Mouse (Mus musculus): ENCODE measurements around the gene Ints2. TPM values are rescaled to one million over a fixed set of nuclear protein-coding genes. Genes with fewer than 3 reads are reported as not detected.
"Not testable (repeated sequence)": the region's sequence is repeated elsewhere in the genome, so short reads cannot be mapped to it uniquely, and the experiment has no call there.

Gene Ints2
- polyA plus RNA-seq, 1 experiment from 2014 or later: 20.3 TPM

DNA sequence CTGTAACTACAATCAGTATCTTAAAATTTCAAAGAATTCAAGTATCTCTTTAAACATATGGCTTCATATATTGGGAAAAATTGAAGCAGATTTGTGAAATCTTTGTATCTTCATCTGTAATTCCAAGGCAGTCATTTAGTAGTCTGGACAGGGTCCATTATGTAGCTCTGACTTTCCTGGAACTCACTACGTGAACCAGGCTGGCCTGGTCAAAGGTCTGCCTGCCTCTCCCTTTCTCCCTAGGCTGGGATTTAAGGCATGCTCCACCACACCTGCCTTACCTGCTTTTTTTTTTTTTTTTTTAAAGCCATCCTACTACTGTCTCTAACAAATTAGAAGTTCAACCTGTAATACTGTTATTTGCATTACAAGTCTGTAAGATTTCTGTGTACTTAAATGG, 45.6 kb downstream of the Ints2 start:
- H3K4me2 ChIP-seq: no peak overlapping the region
- no peak overlapping the region for H3K4me3 ChIP-seq
- no peak overlapping the region for H3K9ac ChIP-seq
- H3K9me3 ChIP-seq (replicated peaks): no peaks in the 10 kb centered on the region
- peaks cover 56% of the 10 kb centered on the region for H3K36me3 ChIP-seq
- WGBS: 79% methylated on average over 1 of the region's 1 CpGs
- no peak for ATAC-seq (ENCODE audit: insufficient number of reproducible peaks, low FRiP score)
- H3K27ac ChIP-seq (ENCODE audit: poor library complexity, severe bottlenecking): no peak overlapping the region
- no peaks in the 10 kb centered on the region for H3K4me1 ChIP-seq (replicated peaks)
- no peaks in the 10 kb centered on the region for H3K27me3 ChIP-seq (replicated peaks)

DNA sequence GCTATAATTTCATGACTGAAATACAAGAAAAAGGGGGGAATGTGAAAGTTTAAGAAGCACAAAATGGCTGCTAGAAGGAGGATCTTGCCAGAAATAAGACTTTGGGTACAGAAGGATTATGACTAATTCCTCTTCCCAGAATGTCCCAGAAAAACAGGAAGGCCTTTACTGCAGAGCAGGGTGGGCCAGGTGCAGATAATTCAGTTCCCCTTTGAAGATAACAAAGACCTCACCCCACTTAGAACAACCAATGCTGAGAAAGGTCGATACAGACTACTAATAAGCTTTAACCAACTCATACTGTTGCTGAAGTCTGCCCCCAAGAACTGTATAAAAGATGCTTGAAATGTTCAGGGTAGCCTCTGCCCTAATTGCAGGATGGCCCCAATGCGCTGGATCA, 48.3 kb downstream of the Ints2 start:
- WGBS: 89% methylated on average over 2 of the region's 2 CpGs
- no peak overlapping the region for H3K4me3 ChIP-seq

DNA sequence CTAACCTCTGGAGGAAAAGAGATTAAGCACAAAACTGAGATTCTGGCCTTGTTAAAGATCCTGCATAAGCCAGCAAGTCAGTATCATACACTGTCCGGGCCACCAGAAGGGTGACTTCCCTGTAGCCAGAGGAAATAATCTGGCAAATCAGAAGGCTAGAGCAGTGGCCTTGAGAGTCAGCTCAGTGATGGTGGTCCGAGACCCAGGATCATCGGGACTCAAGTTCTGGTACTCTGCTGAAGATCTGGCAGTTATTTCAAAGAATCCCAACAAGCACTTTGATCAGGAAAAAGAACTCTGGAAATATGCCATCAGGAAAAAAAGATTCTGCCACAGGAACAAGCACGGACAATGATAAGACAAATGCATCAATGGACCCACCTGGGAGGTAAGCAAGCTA, 51.5 kb downstream of the Ints2 start:
- Histone ChIP-seq H3K4me1 (replicated peaks) (peaks cover 9% of the 10 kb centered on the region), H3K36me3 (peaks cover 68% of the 10 kb centered on the region), H3K9me3 (replicated peaks) (no peaks in the 10 kb centered on the region), H3K9ac (no peak overlapping the region), H3K4me2 (no peak overlapping the region), H3K4me3 (no peak overlapping the region), H3K27ac (ENCODE audit: poor library complexity, severe bottlenecking) (no peak overlapping the region), H3K27me3 (replicated peaks) (no peaks in the 10 kb centered on the region)
- no peak for ATAC-seq (ENCODE audit: insufficient number of reproducible peaks, low FRiP score)
- 97% methylated on average over 4 of the region's 4 CpGs for WGBS

More for the DNA sequence above, 48.3 kb downstream of the Ints2 start:
- no peaks in the 10 kb centered on the region for H3K27me3 ChIP-seq (replicated peaks)
- H3K9me3 ChIP-seq (replicated peaks): no peaks in the 10 kb centered on the region
- no peak overlapping the region for H3K9ac ChIP-seq
- no peak overlapping the region for H3K4me2 ChIP-seq
- H3K27ac ChIP-seq (ENCODE audit: poor library complexity, severe bottlenecking): no peak overlapping the region
- H3K4me1 ChIP-seq (replicated peaks): no peaks in the 10 kb centered on the region
- peaks cover 63% of the 10 kb centered on the region for H3K36me3 ChIP-seq
- ATAC-seq (ENCODE audit: insufficient number of reproducible peaks, low FRiP score): no peak

DNA sequence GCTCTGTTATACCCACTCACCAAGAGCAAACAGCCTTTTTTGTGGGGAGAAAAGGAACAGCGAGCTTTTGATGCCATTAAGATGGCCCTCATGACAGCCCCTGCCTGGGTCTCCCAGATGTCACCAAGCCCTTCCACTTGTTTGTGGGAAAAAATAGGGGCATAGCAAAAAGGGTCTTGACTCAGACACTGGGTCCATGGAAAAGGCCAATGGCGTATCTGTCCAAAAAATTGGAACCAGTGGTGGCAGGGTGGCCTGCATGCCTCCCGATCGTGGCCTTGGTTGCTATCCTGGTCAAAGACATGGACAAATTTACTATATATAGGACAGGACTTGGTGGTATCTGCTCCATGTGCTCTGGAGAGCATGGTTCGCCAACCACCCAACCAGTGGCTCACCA, 52.3 kb downstream of the Ints2 start:
- no peak for ATAC-seq (ENCODE audit: insufficient number of reproducible peaks, low FRiP score)
- H3K4me2 ChIP-seq: no peak overlapping the region
- H3K36me3 ChIP-seq: peaks cover 68% of the 10 kb centered on the region
- H3K9me3 ChIP-seq (replicated peaks): no peaks in the 10 kb centered on the region
- WGBS: 97% methylated on average over 5 of the region's 5 CpGs
- no peak overlapping the region for H3K4me3 ChIP-seq
- no peaks in the 10 kb centered on the region for H3K27me3 ChIP-seq (replicated peaks)
- H3K27ac ChIP-seq (ENCODE audit: poor library complexity, severe bottlenecking): no peak overlapping the region
- H3K4me1 ChIP-seq (replicated peaks): peaks cover 11% of the 10 kb centered on the region
- no peak overlapping the region for H3K9ac ChIP-seq

DNA sequence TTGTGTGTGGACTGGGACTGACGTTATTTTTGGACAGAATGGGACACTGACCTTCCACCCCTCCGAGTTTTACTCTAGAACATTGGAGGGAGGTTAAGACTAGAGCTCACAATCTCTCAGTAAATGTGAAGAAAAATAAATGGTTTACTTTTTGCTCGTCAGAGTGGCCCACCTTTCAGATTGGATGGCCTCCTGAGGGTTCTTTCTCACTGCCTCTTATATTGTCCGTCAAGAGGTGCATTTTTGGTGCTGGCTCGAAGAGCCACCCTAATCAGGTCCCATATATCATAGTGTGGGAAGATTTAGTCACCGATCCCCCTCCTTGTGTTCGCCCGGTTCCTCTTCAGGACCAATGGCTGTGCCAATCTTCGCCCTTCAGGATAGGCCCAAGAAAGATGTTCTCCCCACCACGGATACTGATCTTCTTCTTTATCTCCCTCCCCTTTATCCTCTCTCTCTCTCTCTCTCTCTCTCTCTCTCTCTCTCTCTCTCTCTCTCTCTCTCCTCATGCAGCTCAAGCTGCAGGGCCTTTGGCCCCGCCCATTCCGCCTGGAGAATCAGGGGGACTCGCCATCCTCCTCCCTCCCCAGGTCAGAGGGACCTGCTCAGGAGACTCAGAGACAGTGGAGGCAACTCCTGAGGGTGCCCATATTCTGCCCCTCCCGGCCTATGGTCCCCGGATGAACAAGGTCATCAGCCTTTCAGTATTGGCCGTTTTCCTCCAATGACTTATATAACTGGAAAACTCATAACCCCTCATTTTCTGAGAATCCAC, 55.3 kb downstream of the Ints2 start:
- WGBS: 50% methylated on average over 16 of the region's 16 CpGs
- no peaks in the 10 kb centered on the region for H3K9me3 ChIP-seq (replicated peaks)
- H3K4me1 ChIP-seq (replicated peaks): peaks cover 11% of the 10 kb centered on the region
- peak overlapping the region; percentile 93 for H3K4me3 ChIP-seq
- H3K9ac ChIP-seq: peak overlapping the region; percentile 88
- peak overlapping the region; percentile 82 for H3K4me2 ChIP-seq
- H3K27me3 ChIP-seq (replicated peaks): no peaks in the 10 kb centered on the region
- ATAC-seq (ENCODE audit: insufficient number of reproducible peaks, low FRiP score): no peak
- peak overlapping the region; percentile 76 for H3K27ac ChIP-seq (ENCODE audit: poor library complexity, severe bottlenecking)
- H3K36me3 ChIP-seq: peaks cover 48% of the 10 kb centered on the region

GRCm38 (mm10) chr11:86201037-86201786, 56.2 kb downstream of the Ints2 start, which contains the start of gene Brip1:
Gene Brip1 (minus strand): TSS chr11:86201193.
- WGBS: under 1% methylated on average over 60 of the region's 60 CpGs
- H3K36me3 ChIP-seq: peaks cover 39% of the 10 kb centered on the region
- H3K27ac ChIP-seq (ENCODE audit: poor library complexity, severe bottlenecking): peak within 1 kb of the TSS; percentile 76
- H3K9me3 ChIP-seq (replicated peaks): no peaks in the 10 kb centered on the region
- peak within 1 kb of the TSS; percentile 82 for H3K4me2 ChIP-seq
- H3K9ac ChIP-seq: peak within 1 kb of the TSS; percentile 88
- no peaks in the 10 kb centered on the region for H3K27me3 ChIP-seq (replicated peaks)
- H3K4me3 ChIP-seq: peak within 1 kb of the TSS; percentile 93
- peak; percentile 98 for ATAC-seq (ENCODE audit: insufficient number of reproducible peaks, low FRiP score)
- peaks cover 11% of the 10 kb centered on the region for H3K4me1 ChIP-seq (replicated peaks)

- ATAC-seq (ENCODE audit: insufficient number of reproducible peaks, low FRiP score): peak; percentile 54
- no peaks in the 10 kb centered on the region for H3K9me3 ChIP-seq (replicated peaks)
- peak overlapping the region; percentile 93 for H3K4me3 ChIP-seq
- H3K4me1 ChIP-seq (replicated peaks): peaks cover 11% of the 10 kb centered on the region
- peak overlapping the region; percentile 76 for H3K27ac ChIP-seq (ENCODE audit: poor library complexity, severe bottlenecking)
- peak overlapping the region; percentile 77 for H3K9ac ChIP-seq
- 2% methylated on average over 20 of the region's 21 CpGs for WGBS
- peak overlapping the region; percentile 78 for H3K4me2 ChIP-seq
- no peaks in the 10 kb centered on the region for H3K27me3 ChIP-seq (replicated peaks)
- H3K36me3 ChIP-seq: peaks cover 33% of the 10 kb centered on the region
Observed at GRCm38 (mm10) chr11:86200460-86201021, 56.8 kb downstream of the Ints2 start.

- H3K9me3 ChIP-seq (replicated peaks): no peaks in the 10 kb centered on the region
- peaks cover 32% of the 10 kb centered on the region for H3K36me3 ChIP-seq
- 0 out of 2 replicates have a peak overlapping the region, but pooled peaks have one; percentile 46 for H3K9ac ChIP-seq
- peaks cover 11% of the 10 kb centered on the region for H3K4me1 ChIP-seq (replicated peaks)
- ATAC-seq (ENCODE audit: insufficient number of reproducible peaks, low FRiP score): no peak
- 46% methylated on average over 4 of the region's 4 CpGs for WGBS
- peak overlapping the region; percentile 78 for H3K4me2 ChIP-seq
- H3K27me3 ChIP-seq (replicated peaks): no peaks in the 10 kb centered on the region
- H3K4me3 ChIP-seq: peak overlapping the region; percentile 93
- no peak overlapping the region for H3K27ac ChIP-seq (ENCODE audit: poor library complexity, severe bottlenecking)
Observed at GRCm38 (mm10) chr11:86199733-86200132, 57.6 kb downstream of the Ints2 start.

- H3K4me1 ChIP-seq (replicated peaks); ATAC-seq (ENCODE audit: insufficient number of reproducible peaks, low FRiP score): not testable (repeated sequence)
- WGBS: 87% methylated on average over 7 of the region's 7 CpGs
Observed at GRCm38 (mm10) chr11:86185224-86185623, 72.2 kb downstream of the Ints2 start.

DNA sequence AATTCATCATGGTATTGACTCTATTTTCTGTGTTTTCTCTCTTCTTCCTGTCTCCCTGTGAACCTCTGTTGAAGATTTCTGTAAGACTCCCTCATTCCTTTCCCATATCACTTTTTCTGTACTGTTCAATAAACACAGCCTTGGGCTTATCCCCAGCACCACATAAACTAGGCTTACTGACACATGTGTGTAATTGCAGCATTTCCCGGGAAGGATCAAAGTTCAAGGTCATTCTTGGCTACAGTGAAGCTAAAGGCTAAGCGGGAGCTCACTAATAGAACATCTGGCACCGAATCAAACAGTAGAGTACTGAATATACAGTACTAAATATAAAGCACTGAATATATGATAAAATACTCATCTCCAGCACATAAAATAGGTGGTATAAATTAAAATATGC, 81.5 kb downstream of the Ints2 start:
- H3K9ac ChIP-seq: no peak overlapping the region
- no peak overlapping the region for H3K4me3 ChIP-seq
- no peak overlapping the region for H3K27ac ChIP-seq (ENCODE audit: poor library complexity, severe bottlenecking)
- no peak for ATAC-seq (ENCODE audit: insufficient number of reproducible peaks, low FRiP score)
- no peaks in the 10 kb centered on the region for H3K4me1 ChIP-seq (replicated peaks)
- 80% methylated on average over 3 of the region's 3 CpGs for WGBS
- no peaks in the 10 kb centered on the region for H3K36me3 ChIP-seq
- no peaks in the 10 kb centered on the region for H3K27me3 ChIP-seq (replicated peaks)
- no peaks in the 10 kb centered on the region for H3K9me3 ChIP-seq (replicated peaks)
- no peak overlapping the region for H3K4me2 ChIP-seq

More at GRCm38 (mm10) chr11:86185224-86185623, 72.2 kb downstream of the Ints2 start:
- not testable (repeated sequence) for H3K27me3 ChIP-seq (replicated peaks); H3K9me3 ChIP-seq (replicated peaks); H3K9ac ChIP-seq; H3K4me3 ChIP-seq; H3K27ac ChIP-seq (ENCODE audit: poor library complexity, severe bottlenecking); H3K36me3 ChIP-seq; H3K4me2 ChIP-seq

DNA sequence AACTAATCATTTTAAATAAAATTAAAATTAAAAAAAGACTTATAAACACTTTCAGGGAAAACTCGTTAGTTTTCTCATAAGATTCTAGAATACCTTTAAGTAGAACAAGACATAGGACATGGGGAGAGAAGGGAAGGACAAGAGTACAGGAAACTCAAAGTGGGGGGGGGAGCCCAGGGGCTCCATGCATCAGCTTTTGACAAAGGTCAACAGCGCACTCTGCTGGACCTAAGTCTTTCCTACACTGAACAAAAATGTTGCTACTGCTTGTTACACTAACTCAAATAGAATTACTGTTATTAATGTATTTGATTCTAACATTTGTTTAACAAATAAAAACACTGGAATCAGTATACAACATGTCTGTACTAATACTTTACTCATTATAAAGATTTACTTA, 83.2 kb downstream of the Ints2 start:
- Histone ChIP-seq H3K4me1 (replicated peaks) (no peaks in the 10 kb centered on the region), H3K4me2 (no peak overlapping the region), H3K9ac (no peak overlapping the region), H3K36me3 (no peaks in the 10 kb centered on the region), H3K27ac (ENCODE audit: poor library complexity, severe bottlenecking) (no peak overlapping the region), H3K4me3 (no peak overlapping the region), H3K27me3 (replicated peaks) (no peaks in the 10 kb centered on the region), H3K9me3 (replicated peaks) (no peaks in the 10 kb centered on the region)
- ATAC-seq (ENCODE audit: insufficient number of reproducible peaks, low FRiP score): no peak
- WGBS: 50% methylated on average over 2 of the region's 2 CpGs

Measured in heart, embryonic 12.5 days (tissue).